Mouse (Mus musculus) C2C12 (cell line): ENCODE measurements around the gene 1700013G24Rik. TPM values are rescaled to one million over a fixed set of nuclear protein-coding genes. Genes with fewer than 3 reads are reported as not detected.

Experiments used
- H3K27me3 ChIP-seq: one replicate; pipeline ENCODE4 v1.6.1; 2011; ENCODE audit not compliant: control insufficient read depth, insufficient read depth, insufficient read length
- H3K36me3 ChIP-seq: one replicate; pipeline ENCODE4 v1.6.1; 2011; ENCODE audit not compliant: control insufficient read depth, insufficient read depth
- H3K4me3 ChIP-seq: one replicate; pipeline ENCODE4 v1.5.1; 2011; ENCODE audit warnings: mild to moderate bottlenecking, control low read depth; ENCODE audit not compliant: poor library complexity, insufficient read depth, severe bottlenecking
- H3K79me2 ChIP-seq: one replicate; pipeline ENCODE4 v1.6.1; 2011; ENCODE audit not compliant: control insufficient read depth, insufficient read depth
- H3K79me3 ChIP-seq: one replicate; pipeline ENCODE4 v1.6.1; 2011; ENCODE audit warnings: low read depth, control low read depth
- H3ac ChIP-seq: one replicate; pipeline ENCODE3; 2011; ENCODE audit warnings: low read depth; ENCODE audit not compliant: control insufficient read depth, insufficient read length
- CEBPB ChIP-seq: IDR thresholded peaks from one replicate; pipeline ENCODE4 v1.6.1; 2011; ENCODE audit warnings: low read depth, mild to moderate bottlenecking, control low read depth, moderate library complexity
- CTCF ChIP-seq: IDR thresholded peaks from one replicate; pipeline ENCODE4 v1.5.1; 2011; ENCODE audit not compliant: control insufficient read depth, insufficient read depth, insufficient read length
- FOSL1 ChIP-seq: IDR thresholded peaks from one replicate; pipeline ENCODE4 v1.8.0; 2011; ENCODE audit warnings: mild to moderate bottlenecking, low read length; ENCODE audit not compliant: poor library complexity, insufficient read depth, severe bottlenecking
- MAX ChIP-seq: IDR thresholded peaks from one replicate; pipeline ENCODE4 v1.6.1; 2011; ENCODE audit warnings: mild to moderate bottlenecking, control low read depth
- MYOD1 ChIP-seq: IDR thresholded peaks from one replicate; pipeline ENCODE4 v1.6.1; 2011; ENCODE audit warnings: low read depth; ENCODE audit not compliant: control insufficient read depth, insufficient read length
- MYOG ChIP-seq: IDR thresholded peaks from one replicate; pipeline ENCODE4 v1.6.1; 2011; ENCODE audit not compliant: control insufficient read depth, insufficient read length; ENCODE audit errors: extremely low read depth
- USF1 ChIP-seq: IDR thresholded peaks from one replicate; pipeline ENCODE4 v1.6.1; 2011; ENCODE audit warnings: low read depth, mild to moderate bottlenecking, control low read depth, moderate library complexity
- polyA plus RNA-seq: library from polyadenylated mRNA; unstranded; fragments of >200 nt; fragmentation: generic; extraction: Trizol; gene quantifications from one replicate; pipeline ENCODE4 v1.2.1, GENCODE M21; 2012; ENCODE audit warnings: missing spikeins

1700013G24Rik gene
- polyA plus RNA-seq, 1 experiment: 0.06 TPM

DNA sequence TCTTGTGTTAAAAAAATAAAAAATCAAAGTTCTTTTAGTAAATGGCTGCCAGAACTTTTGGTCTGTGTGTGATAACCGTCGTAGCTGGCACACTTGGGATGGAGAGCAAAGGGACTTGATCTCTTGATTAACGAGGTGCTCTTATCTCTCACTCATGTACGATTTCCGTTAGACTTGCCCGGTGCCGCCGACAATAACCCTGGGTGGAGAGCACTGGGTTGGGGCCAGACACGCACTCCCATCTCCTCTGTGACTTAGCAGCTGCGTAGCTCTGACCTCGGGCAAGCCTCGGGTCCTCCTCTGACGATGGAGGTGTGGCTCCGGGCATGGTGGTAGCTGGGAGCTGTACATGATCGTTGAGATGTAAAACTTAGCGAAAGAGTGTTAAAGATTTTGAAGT is 30.8 kb downstream of the 1700013G24Rik start:
- Histone ChIP-seq H3K4me3 (no peak overlapping the region), H3ac (peak overlapping the region; percentile 1), H3K36me3 (peaks cover 16% of the 10 kb centered on the region), H3K79me2 (peaks cover 98% of the 10 kb centered on the region), H3K27me3 (no peaks in the 10 kb centered on the region), H3K79me3 (peaks cover 82% of the 10 kb centered on the region)
- TF ChIP-seq MYOG (no peak), CTCF (no peak), FOSL1 (no peak), CEBPB (no peak), MAX (no peak), USF1 (no peak), MYOD1 (no peak)

DNA sequence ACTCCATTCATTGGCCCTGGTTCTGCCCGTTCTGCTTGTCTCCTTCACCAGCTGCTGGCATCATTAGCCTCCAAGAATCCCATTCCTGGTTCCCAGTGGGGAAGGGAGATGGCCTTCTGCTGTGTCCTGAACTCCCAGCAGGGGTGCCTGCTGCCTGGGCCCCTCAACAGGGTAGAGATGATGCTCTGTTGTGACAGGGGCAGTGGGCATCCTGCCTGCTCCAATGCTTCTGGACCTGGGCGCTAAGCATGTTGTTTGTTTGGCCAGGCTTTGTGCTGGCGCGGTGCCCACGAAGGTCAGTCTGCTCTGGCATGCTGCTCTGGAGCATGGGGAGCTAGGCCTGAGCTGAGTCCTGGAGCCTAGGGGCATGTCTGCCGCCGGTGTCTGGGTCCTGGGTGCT is 31.5 kb downstream of the 1700013G24Rik start:
- Histone ChIP-seq H3K79me3 (peaks cover 82% of the 10 kb centered on the region), H3K79me2 (peaks cover 98% of the 10 kb centered on the region), H3K27me3 (no peaks in the 10 kb centered on the region), H3K4me3 (no peak overlapping the region), H3K36me3 (peaks cover 10% of the 10 kb centered on the region), H3ac (peak overlapping the region; percentile 3)
- TF ChIP-seq USF1: no peak
- TF ChIP-seq FOSL1: no peak
- TF ChIP-seq MYOG: no peak
- TF ChIP-seq CEBPB: no peak
- TF ChIP-seq MYOD1: no peak
- TF ChIP-seq CTCF: no peak
- no peak for TF ChIP-seq MAX

DNA sequence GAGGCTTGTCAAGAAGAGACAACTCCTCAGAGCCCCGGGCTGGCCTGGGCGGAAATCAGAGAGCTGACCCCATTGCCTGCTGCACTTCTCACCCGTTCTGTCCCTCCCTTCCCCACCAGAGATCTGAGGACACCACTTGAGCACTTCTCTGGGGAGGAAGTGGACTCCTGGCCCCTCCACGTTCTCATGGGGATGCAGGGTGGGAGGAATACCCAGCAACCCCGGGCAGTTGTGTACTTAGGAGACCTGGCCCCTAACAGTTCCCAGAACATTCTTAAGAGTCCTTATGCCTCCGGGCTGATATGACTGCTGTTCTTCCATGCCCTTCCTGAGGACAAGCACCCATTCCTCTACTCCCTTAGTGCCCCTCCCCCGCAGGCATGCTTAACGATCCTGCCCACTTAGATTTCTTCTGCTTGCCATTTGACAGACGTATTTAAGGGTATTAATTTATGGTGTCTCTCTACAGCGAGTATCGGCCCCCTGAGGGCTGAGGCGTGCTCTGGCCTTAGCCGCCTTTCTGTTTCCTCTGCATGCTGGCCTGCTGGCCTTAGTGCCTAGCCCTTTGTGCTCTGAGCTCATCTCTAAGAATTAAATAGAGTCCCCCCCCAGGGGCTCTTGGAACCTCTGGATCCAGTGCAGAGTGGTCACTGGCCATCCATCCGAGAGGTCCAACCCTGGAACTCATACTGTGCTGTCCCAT is 32.3 kb downstream of the 1700013G24Rik start:
- peak overlapping the region; percentile 33 for H3ac ChIP-seq
- H3K79me2 ChIP-seq: peaks cover 98% of the 10 kb centered on the region
- H3K27me3 ChIP-seq: no peaks in the 10 kb centered on the region
- H3K4me3 ChIP-seq: no peak overlapping the region
- no peak for TF ChIP-seq MYOG
- TF ChIP-seq USF1: no peak
- no peak for TF ChIP-seq CTCF
- TF ChIP-seq MYOD1: no peak
- no peak for TF ChIP-seq MAX
- no peak for TF ChIP-seq CEBPB
- no peak for TF ChIP-seq FOSL1
- H3K36me3 ChIP-seq: peaks cover 7% of the 10 kb centered on the region
- peaks cover 82% of the 10 kb centered on the region for H3K79me3 ChIP-seq

DNA sequence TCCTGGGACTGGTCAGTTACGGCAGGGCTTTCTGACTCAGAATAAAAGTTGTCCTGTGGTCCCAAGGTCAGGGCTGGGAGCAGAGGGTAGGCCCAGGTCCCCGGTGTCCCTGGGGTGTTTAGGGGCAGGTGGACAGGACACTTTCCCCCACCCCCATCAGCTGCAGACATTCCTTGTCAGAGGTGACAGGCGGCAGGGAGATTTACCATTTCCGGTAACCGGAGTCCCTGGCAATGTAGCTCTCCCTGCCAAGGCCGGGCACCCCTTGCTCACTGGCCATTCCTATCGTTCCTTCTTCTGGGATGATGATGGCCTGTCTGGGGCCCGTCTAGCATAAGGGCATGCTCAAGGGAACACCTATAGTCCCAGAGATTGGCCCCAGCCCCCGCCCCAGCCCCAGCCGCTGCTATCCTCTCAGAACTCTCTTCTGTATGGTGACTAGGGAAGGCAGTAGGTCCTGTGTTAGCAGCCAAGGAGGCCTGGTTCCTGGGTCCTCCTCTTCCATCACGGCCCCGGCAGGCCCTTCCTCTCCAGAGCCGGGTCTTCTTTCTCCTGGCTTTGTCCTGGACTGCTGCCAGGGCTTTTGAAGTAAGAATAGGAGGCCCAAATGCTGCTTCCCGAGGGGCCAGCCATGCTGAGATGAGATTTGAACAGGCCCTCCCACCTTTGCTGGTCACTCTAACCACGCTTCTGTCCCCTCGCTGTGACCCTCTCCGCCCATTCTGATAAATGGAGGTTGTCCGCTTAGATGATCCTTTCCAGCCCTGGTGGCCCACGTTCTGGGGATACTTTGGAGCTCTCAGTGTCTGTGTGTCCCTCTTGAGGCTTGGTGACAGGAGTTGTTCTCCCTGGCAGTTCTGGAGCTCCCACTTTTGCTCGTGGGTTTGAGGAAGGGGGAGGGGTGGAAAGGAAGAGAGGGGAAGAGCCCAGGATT is 33.3 kb downstream of the 1700013G24Rik start:
- H3K79me2 ChIP-seq: peaks cover 97% of the 10 kb centered on the region
- no peak overlapping the region for H3K4me3 ChIP-seq

DNA sequence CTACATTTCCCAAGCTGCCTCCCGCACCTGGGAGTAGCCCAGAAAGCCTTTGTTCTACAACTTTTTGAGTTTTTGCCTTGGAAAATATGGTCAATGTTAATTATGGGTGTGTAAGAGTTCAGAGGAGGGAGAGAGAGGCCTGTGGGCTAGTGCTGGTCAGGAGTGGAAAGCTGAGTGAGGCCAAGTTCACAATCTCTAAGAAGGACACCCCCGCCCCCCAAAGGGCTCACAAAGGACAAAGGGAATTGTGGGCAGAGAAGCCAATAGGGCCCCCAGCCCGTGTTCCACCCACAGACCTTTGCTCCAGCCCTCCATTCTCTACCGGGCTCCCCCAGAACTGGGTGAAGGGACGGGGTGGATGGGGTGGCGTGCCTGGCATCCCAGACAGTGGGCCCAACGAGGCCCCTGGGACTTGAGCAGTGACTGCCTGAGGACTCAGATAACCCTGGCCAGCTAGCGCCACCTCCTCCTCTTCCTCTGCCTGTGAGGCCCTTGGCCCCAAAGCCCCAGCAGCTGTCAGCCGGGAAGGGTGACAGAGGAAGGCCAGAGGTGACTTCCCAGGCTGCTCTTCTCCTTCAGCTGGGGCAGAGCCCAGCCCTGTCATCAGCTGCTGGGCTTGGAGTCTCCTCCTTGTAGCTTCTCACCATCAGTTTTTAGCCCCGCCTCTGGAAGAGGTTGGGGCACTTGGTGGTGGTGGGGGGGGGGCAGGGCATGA is 34.4 kb downstream of the 1700013G24Rik start:
- Histone ChIP-seq H3ac (no peak overlapping the region), H3K79me2 (peaks cover 94% of the 10 kb centered on the region), H3K36me3 (peaks cover 13% of the 10 kb centered on the region), H3K79me3 (peaks cover 76% of the 10 kb centered on the region), H3K27me3 (no peaks in the 10 kb centered on the region), H3K4me3 (no peak overlapping the region)
- TF ChIP-seq CEBPB (no peak), CTCF (no peak), MAX (no peak), MYOD1 (peak; percentile 75)

More for the DNA sequence above, 33.3 kb downstream of the 1700013G24Rik start:
- H3K27me3 ChIP-seq: no peaks in the 10 kb centered on the region
- peaks cover 10% of the 10 kb centered on the region for H3K36me3 ChIP-seq
- H3ac ChIP-seq: peak overlapping the region; percentile 43
- peak; percentile 67 for TF ChIP-seq MYOD1
- TF ChIP-seq FOSL1: no peak
- H3K79me3 ChIP-seq: peaks cover 79% of the 10 kb centered on the region
